Mouse (Mus musculus): ENCODE measurements at regions not wholly inside any gene's neighbourhood (a gene's known extent, or its start where the extent isn't known, plus 50 kb on each side); places are given as distances from the start of the nearest gene placed in this dataset.
"Not testable (repeated sequence)": the region's sequence is repeated elsewhere in the genome, so short reads cannot be mapped to it uniquely, and the experiment has no call there.

DNA sequence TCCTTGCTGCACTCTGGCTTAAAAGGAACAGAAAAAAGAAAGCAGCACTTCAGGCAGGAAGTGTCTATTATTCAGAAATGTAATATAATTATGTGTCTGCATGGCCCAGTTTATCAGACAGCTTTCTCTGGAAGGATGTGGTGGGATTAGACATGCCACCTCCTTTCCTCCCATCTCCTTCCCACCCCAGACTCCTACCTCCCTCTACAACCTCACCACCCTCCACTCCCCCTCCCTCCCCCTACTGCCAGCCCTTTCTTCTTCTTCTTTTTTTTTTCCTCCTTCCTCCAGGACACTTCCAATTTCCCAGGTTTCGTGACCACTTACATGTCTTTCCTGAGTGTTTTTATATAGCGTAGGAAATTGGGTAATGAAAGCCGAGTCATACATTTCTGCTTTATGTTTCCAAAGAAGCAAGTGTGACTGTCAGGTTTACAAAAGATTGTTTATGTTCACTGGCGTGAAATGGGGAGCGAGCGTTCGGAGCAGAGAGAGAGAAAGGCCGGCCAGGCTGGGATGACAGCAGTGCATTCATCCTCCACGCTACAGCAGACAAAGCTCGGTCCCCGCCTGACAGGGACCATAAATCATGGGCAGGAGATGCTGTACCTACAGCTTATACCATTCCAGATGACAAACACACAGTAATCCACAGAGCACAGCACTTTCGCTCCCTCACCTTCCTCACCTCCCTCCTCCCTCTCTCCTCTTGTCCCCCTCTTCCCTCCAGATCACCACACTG lies 354.6 kb upstream of the Zfp703 start:
- DNase-seq: no peak

DNA sequence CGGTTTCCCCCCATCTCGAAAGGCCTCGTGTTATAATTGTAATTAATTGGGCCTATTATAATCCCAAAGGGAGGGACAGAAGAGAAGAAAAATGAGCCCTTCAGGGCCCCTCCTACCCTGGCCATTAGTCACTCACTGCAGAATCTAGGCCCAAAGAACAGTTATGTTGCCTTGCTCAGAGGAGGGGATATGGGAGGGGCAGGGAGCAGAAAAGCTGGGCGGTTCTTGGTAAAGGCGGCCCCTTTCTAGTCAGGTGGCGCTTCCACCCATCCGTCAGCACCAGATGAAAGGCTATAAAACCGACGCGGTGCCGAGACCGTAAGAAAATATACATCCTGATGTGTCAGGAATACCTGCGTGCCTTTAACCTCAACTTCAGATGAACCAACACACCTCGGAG lies 350.9 kb upstream of the Zfp703 start:
- DNase-seq: no peak

DNA sequence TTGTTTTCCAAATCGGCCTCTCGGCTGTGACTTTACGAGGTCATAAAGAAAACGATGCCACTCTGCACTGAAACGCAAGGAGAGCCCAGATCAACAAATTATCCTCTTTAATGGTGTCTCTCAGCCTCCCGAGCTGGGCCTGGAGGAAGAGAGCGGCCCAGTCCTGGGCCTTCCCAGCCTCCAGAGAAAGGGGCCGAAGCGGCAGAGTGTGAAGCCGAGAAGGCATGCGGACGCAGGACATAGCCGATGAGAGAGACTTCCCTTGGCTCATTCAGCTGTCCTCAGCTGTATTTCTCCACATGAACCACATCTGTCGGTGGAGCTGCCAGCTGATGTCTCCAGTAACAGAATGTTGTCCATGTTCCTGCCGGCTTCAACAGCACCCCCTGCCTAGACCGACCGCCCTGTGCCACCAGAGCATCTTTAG lies 350.5 kb upstream of the Zfp703 start:
- no peak for DNase-seq

DNA sequence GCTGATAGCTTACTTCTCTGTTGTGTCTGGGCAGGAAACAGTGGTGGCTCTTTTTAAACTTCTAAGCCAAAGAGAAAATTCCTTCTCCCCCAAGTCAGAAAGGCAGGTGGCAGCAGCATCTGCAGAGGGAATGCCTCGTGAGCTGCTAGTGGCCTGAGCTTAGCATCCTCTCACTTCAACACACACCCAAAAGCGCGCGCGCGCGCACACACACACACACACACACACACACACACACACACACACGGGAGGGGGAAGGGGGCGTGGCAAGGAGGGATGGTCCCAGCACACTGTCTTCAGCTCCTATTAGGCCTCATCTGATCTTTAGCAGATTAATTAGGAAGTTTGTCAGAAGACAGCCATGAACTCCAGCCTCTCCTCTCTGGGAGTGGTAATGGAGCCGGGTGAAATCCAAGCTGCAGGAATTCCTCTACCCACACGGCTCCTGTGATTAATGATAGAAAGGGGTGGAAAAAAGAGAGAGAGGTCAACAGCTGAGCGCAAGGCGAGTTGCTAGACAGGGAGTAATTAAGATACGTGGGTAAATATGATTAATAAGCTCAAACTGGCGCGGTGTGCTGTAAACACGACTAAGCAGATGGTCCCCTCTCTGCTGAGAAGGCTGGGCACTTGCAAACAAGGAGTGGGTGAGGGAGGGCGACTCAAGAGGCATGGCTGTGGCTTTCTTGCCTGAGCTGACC lies 349.8 kb upstream of the Zfp703 start:
- DNase-seq: peak; percentile 5

DNA sequence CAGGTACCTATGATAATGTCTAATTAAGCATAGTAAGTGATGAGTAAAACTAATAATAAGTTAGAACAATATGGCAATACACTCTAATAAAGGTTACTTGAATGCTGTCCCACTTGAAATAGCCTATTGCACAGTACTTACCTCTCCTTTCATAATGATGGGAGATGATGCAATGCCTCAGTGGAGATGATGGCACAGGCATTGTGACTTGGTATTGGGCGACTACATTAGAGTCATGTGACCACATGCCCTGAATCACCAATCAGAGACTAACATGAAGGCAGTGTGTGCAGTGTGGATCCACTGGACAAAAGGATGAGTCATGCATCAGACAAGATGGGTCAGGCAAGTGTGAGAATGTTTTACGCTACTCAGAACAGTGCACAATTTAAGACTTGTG lies 346.6 kb upstream of the Zfp703 start:
- DNase-seq: no peak

DNA sequence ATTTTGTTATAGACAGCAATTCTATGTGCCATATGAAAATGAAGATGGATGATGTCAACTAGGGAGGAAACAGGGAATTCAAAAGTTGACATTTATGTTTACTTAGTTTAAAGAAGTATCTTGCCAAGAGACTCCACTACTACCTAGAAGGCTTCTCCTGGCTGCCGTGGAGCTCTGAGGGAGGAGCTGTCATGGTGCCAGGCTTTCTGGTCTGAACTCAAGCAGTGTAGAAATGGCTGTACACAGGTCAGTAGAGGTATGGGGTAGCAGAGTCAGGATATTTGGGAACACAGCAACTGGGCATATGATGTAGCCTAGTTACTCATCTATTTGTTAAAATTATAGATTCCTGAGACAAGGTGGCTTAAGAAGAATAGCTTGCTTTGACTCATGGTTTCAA lies 341.4 kb upstream of the Zfp703 start:
- DNase-seq: no peak

DNA sequence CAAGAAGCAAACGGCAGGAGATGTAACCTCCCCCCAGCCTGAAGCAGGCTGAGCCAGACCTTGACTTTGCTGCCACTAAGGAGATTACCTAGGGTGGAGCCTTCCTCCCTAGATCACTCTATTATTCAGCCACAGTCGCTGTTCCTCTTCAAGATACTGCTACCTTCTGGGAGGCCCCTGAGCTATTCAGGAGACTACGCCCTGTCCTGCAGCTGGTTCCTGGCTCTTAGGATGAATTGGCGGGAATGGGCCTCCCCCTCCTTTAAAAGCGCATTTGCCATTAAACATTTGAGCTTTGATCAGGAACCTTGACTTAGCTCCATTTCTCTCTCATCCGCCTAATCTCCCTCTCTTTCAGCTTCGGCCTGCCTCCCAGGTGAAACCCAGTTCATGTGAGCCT lies 331.8 kb upstream of the Zfp703 start:
- DNase-seq: not testable (repeated sequence)

DNA sequence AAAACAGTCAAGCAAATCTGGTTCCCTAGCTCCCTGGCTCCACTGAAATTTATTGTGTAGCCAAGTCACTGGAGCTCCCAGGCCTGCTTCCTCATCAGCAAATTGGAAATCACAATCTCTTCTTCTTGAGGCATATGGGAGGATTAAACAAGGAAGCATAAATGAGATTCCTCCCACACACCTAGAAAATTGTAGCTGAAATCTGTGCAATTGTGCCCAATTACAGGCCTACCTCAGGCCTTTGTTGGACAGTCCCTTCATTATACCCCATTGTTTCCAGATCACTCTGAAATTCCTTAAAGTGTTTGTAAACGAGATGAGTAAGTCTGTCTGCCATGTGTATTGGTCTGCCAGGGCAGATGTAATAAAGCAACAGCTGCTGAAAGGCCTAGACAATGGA lies 326.8 kb upstream of the Zfp703 start:
- no peak for DNase-seq

DNA sequence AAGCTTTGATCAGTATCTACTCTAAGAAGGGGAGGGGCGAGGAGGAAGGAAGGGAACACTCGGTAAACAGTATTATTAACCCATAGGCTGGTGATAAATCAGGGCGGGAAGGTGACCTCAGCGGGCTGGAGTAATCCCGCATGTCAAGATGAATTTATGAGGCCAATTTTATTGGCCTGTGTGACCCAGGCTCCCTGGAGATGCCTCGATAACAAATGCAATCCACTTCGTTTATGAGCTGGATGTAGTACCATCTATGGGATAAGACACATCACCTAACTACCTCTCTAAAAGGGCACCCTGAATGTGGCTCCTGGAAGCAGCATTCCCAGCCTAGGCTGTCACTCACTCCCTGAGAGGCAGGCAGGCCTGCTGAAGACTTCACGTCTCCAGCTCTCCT lies 321.2 kb upstream of the Zfp703 start:
- DNase-seq: no peak

DNA sequence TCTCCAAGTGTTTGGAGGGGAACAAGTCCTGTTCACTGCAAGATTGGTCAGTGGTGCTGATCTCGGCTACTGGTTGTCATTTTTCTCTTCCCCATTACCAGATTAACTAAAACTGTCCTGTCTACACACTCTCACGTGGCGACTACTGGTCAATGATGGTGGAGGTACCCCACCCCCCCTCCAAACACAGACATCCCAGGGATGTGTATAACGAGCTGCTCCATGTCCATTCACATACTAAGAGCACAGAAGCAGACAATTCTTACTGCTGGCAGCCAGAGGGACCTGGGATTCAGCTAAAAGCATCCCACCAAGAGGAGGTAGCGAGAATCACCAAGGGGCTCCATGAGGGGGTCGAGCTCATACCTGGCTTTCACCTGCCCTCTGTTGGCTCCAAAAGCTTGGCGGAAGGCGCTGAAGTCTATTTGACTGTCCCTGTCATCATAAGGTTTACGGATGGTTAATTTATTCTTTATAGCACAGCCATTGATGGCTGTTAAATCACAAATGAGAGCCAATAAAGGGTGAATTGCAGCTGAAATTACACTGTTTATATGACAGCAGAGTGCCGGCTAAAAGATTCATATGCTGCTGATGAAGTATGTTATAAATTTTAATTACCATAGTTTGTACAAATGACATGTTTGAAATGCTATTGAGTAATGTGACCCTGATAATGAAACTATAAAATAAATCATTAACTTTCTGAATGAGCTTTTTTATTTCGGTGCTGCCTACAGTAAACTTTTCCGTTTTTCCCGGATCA lies 320.6 kb upstream of the Zfp703 start:
- DNase-seq: no peak

DNA sequence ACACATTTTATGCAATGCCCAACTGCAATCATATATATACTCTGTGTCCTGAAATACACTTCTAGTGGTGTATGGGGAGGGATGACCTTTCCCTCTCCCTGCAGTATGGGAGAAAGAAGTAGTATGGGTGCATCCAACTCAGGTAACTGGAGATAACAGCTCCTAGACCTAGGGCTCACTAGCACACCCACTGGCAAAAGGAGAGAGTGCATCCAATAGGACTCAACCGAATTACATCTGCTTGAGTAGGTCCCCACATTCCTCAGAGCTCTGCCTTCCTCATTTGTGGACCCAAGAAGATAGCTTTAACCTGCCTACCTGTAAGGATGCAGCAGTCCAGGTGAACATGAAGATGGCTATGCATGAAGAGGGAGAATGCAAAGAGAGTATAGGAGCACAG lies 317.7 kb upstream of the Zfp703 start:
- peak; percentile 29 for DNase-seq

DNA sequence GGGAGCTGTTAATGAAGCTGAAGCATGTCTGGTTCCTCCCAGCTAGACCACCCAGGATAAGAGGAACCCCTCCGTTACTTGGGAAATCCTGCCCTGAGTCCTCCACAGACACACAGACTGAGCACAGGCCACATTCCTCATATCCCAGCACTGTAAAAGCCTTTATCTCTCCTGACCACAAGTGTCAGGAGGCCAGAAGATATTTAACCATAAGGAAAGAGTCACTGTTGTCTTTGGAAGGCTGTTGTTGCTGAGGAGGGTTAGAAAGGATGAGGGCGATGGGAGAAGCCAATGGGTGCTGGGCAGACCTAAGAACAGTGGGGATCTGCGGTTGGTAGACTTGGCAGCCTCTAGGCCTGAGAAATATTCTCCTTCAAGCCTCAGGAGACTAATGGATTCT lies 307.6 kb upstream of the Zfp703 start:
- no peak for DNase-seq

DNA sequence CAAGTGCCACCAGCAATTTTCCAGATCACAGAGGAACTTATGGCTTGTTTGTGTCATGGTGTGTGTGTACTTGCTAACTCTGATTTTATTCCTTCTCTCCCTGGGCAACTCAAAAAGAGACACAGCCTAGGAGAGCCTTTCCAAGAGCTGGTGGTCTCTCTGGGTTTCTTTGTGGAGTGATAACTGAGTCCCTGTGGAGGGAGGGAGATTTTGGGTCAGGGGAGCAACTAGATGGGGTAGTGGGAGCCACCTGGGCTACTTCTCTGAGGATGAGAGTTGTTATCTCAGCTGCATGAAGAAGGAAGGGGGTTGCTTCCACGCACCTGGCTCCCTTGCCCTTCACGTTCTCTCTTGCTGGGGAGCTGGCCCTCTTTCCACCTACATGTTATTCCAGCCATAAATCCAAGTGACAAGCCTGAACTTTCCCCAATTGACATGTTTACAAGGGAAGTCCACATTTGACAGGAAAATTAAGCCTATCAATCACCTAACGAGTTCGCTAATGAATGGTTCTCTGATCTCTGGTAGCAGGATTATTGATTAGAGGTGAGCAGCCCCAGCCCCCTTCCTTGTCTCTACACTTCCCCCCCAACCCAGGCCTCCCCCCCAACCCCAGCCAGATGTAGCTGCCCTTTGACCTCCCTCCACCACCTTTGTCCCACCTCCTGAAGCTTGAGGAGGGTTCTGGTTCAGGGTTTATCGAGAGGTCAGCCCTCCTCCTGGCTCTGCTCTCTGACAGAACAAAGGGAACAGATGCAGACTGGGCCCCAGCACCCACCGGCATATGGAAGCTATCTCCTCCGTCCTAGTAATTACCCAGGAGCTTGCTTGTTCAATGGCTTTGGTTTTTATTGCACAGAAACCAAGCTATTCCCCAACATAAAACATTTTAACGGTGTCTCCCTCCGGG lies 304.4 kb upstream of the Zfp703 start:
- DNase-seq: no peak

DNA sequence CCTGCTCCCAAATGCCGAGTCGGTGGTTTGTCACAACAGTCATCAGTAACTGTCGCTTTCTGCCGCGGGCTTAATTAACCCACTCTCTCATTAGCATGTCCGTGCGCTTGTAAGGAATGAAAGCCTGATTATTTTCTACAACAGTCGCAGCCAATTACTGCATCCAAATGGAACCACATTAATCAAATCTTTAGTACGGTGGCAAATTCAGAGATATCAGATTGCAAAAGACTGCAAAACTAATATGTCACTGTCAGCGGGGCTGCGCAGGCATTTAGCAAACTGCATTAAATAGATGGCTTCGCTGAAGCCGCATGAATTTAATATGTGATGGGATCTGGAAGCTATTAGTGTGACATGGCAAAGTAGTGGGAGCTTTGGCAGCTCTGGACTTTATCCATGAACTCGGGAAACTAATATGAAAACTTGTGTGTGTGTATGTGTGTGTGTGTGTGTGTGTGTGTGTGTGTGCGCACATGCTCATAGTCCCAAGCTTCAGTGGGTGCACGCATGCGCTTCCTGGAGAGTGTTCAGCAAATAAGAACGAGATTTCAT lies 299.5 kb upstream of the Zfp703 start:
- no peak for DNase-seq

DNA sequence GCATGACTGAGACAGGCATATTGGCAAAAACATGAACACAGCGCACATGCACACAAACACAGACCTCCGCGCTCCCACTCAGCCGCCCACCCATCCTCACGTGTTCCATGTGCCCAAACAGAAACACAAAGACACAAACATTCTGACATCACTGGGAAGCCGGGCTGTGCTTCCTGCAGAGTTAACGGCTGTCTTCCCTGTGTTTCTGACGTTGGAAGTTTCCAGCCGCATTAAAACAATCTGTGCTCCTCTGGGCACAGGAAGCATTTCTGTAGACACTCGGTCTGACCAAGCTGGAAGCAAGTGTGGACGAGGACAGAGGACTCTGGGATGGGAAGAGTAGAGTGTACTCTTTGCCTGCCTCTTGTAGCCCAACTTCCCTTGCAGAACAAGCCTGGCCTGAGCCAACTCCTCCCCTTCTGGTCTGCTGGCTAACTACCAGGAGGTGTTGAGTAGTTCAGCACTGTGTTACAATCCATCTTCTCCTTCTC lies 296.2 kb upstream of the Zfp703 start:
- peak; percentile 50 for DNase-seq

DNA sequence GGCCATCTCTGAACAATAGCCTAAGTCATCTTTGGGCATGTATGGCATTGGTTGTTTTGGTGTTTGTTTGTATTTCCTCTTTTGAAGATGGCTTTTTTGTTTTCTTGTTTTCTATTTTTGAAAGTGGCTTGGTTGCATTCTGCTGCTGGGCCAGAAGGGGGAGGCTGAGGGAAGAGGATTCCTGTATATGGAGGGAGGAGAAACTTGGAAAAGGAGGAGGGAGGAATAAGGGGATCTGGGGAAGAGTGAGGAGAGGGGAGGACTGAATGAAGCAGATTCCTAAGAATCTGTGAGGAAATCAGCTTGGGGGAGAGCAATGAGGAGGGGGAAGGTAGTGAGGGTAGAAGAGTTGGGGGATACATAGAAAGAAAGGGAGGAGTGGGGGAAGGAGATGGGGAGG lies 290.0 kb upstream of the Zfp703 start:
- DNase-seq: peak; percentile 41

DNA sequence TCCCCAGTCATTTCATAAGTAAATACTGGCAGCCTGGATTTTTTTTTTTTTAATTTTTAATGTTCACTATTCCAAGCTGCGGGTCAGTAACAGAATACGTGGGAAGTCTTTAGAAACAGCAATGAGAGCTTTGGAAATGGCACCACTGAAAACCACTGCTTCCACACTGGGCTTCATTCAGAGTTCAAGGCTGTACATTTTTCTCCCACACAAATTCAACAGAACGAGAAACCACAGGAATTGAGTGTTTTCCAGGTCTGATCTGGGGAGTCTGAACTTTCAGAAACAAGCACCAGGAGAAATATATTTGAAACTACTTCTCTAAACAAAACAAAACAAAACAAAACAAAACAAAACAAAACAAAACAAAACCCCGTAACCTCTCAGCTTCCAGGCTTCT lies 289.1 kb upstream of the Zfp703 start:
- no peak for DNase-seq

DNA sequence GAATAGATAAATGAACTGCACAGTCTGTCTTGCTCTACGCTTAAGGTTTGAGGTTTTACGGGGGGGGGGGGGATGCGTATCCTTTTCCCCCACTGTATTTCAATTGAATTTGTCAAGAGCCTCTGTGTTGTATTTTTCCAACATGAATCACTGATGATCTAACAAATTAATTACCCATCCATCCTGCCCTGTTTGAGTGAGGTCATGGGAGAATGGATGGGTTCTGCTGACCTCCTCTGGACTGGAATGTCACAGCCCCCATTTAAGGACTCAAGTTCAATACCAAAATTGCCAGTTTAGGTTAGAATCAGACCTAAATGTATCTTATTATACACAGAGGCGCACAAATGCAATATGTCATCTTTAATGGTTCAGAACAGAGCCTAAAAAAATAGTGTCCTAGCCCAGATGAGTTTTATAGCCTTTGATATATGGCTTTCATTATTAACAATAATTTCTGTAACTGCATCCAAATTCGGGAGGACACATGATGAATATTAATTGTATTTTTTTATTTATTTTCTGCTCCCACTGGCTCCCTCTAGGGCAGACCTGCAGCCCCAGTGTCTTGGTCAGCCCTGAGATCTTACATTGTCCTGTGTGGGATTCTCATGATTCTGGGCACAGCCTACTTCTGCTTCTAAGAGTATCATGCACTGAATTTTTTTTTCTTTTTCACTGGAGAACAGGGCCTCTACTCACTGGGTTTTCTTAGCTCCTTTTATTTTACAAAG lies 288.2 kb upstream of the Zfp703 start:
- no peak for DNase-seq

DNA sequence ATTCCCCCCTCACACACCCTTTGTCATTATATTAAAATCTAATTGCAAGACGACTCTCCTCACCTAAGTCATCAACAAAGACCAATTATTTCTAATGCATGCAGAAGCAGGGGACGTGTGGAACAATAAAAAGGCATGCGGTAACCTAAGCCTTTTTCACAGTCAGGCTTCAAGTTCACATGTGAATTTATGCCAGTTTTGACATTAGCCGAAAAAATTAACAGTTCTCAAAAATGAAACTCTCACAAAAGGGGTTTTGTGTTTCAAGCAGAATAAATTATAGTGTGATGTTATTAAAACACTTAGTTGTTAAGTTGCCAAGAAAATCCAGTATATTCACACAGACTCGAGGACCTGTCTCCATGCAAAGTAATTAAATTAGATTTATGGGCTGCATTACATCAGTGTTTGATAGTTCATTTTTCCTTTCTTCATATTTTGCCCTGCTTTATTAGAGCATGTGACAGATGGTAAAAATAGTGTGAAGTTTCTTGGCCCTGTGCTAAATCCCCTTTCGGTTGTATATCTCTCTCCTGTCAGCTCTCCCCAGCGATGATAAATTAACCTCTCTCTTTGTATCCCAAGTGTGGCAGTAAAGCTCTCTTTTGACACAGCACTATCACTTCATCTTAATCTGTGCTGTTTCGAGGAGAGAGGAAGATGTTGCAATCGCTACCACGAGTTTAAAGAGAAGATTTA lies 287.5 kb upstream of the Zfp703 start:
- DNase-seq: no peak

DNA sequence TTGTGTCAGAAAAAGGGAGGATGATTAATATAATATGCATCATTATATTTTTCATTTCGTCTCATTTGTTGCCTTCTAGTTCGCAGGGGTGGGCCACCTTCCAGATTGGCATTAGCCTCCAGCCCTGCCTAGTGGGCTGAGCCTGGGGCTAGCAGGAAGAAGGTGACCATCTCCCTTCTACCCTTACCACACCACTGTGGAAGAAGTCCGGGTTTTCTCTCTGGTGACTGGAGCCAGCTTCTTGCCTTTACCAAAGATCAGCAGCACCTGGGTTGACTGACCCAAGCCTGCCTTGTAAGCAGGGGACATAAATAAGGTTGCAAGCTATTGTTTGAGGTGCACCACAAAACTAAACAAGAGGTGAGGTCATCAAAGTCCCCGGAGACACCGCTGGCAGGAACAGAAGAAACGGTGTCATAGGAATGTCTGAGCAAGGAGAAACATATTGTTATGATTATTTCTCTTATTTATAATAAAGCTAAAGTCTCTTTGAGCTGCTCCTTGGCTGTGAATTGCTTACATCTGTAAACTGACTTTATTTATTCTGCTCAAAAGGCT lies 286.9 kb upstream of the Zfp703 start:
- no peak for DNase-seq
